In the genomic region with DNA sequence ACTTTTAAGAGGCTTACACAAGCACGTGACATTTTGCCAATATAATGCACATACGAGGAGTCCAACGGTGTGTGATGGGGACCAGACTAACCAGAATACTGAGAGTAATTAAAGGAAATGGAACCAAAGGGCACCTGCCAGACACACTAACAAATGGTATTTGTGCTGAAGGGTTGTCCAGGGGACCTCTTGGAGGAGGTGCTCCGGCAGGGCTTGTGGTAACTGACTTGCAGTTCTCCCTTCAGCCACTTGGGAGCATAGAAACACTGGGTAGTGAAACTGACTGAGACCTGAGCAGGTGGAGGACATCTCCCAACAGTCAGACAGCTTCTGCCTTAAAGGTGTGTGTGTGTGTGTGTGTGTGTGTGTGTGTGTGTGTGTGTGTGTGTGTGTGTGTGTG, we compare ENCODE assay signal across 9 mouse cellular contexts.
DNase-seq lines count a peak whose midpoint lies in the region; ATAC-seq and TF ChIP-seq lines count a peak whose summit lies in the region.
"Had no signal": no experiment of that assay in that cellular context is flagged by ENCODE, and none has a peak within 500 bp of the region (broad histone marks: within the 10 kb centered on the region; RNA-seq: fewer than 3 reads in every experiment).

No protein-coding gene starts in this region.

- TF ChIP-seq EP300 in MEL (IDR thresholded peaks at IDR 0.05; ENCODE audit: low read depth in 1 of 2, low read length in 2 of 2) = no peak

- no peak; a peak in 1 of 6 replicates for TF ChIP-seq CTCF in MEL (IDR thresholded peaks at IDR 0.05 in 2 of 3, conservative IDR thresholded peaks at IDR 0.05 in 1 of 3; ENCODE audit: control insufficient read depth in 1 of 3, insufficient read depth in 1 of 3, low read depth in 2 of 3, low read length in 3 of 3, poor library complexity in 1 of 3, severe bottlenecking in 1 of 3)
- peak; percentile 68 for TF ChIP-seq CTCF in forebrain, postnatal 0 days (IDR thresholded peaks at IDR 0.05; ENCODE audit: low read depth)

- 13% methylated on average over 4 of the region's 4 CpGs for WGBS in forebrain, postnatal 0 days
- 25% methylated on average over 4 of the region's 4 CpGs for WGBS in hindbrain, embryonic 11.5 days

- no peak for TF ChIP-seq POLR2A in MEL (IDR thresholded peaks at IDR 0.05; ENCODE audit: control insufficient read depth in 1 of 2, insufficient read depth in 1 of 2, low read depth in 1 of 2, low read length in 2 of 2, poor library complexity in 1 of 2)

- no peaks in the 10 kb centered on the region for H3K4me1 ChIP-seq in MEL (ENCODE audit: control insufficient read depth in 1 of 2, insufficient read depth in 2 of 2, low read length in 2 of 2)
- 0 out of 2 replicates have a peak, but pooled peaks cover 11% of the 10 kb centered on the region for H3K4me1 ChIP-seq in forebrain, postnatal 0 days (ENCODE audit: insufficient read depth)
- H3K4me1 ChIP-seq in hindbrain, embryonic 11.5 days (replicated peaks; ENCODE audit: control insufficient read depth, insufficient read depth, low read length) = 0 out of 2 replicates have a peak, but pooled peaks cover 6% of the 10 kb centered on the region

- ATAC-seq in forebrain, postnatal 0 days = peak; percentile 65
- peak; percentile 67 for ATAC-seq in hindbrain, embryonic 11.5 days (ENCODE audit: low FRiP score)

- no peaks in the 10 kb centered on the region for H3K79me2 ChIP-seq in MEL (ENCODE audit: control insufficient read depth, insufficient read depth, low read length, poor library complexity)

- H3K4me2 ChIP-seq in forebrain, postnatal 0 days (ENCODE audit: low read depth) = no peak overlapping the region
- peak overlapping the region; percentile 18; the same call in 1 of the 2 replicates for H3K4me2 ChIP-seq in hindbrain, embryonic 11.5 days (replicated peaks; ENCODE audit: low read depth, low read length)
- H3K4me2 ChIP-seq: limb, embryonic 15.5 days had no signal

- H3K27ac ChIP-seq in MEL (ENCODE audit: control insufficient read depth, low read depth, low read length) = no peak overlapping the region
- H3K27ac ChIP-seq in forebrain, postnatal 0 days (ENCODE audit: low read depth, low read length) = no peak overlapping the region
- H3K27ac ChIP-seq in hindbrain, embryonic 11.5 days (ENCODE audit: low read depth, low read length) = peak overlapping the region; percentile 67; the same call in 1 of the 2 replicates
- H3K27ac ChIP-seq: limb, embryonic 15.5 days had no signal

- DNase-seq in MEL (ENCODE audit: low read depth, low spot score) = peak; percentile 8
- DNase-seq in cerebellum, adult 11 months = peak; percentile 74
- DNase-seq in forebrain, postnatal 0 days = peak; percentile 45
- DNase-seq in hindbrain, embryonic 11.5 days (ENCODE audit: low spot score) = peak; percentile 73
- DNase-seq in layer of hippocampus, adult 9-11 months = peak; percentile 63
- DNase-seq in lung, postnatal 14 days = peak; percentile 81
- peak; percentile 80 for DNase-seq in retina, embryonic 14.5 days (ENCODE audit: low spot score)
- peak; percentile 29 to 70 for DNase-seq in urinary bladder, postnatal 4 days (ENCODE audit: low spot score in 2 of 2)

- H3K27me3 ChIP-seq in MEL (ENCODE audit: control insufficient read depth in 1 of 2, insufficient read depth in 2 of 2, low read length in 2 of 2) = no peaks in the 10 kb centered on the region
- no peaks in the 10 kb centered on the region for H3K27me3 ChIP-seq in forebrain, postnatal 0 days (ENCODE audit: insufficient read depth, low read length)
- no peaks in the 10 kb centered on the region for H3K27me3 ChIP-seq in hindbrain, embryonic 11.5 days (ENCODE audit: control insufficient read depth, insufficient read depth, low read length)
- H3K27me3 ChIP-seq: limb, embryonic 15.5 days had no signal

- no peaks in the 10 kb centered on the region for H3K36me3 ChIP-seq in MEL (ENCODE audit: control insufficient read depth in 1 of 2, insufficient read depth in 2 of 2, low read length in 2 of 2)
- no peaks in the 10 kb centered on the region for H3K36me3 ChIP-seq in forebrain, postnatal 0 days (ENCODE audit: insufficient read depth)
- no peaks in the 10 kb centered on the region for H3K36me3 ChIP-seq in hindbrain, embryonic 11.5 days (ENCODE audit: control insufficient read depth, insufficient read depth, low read length)
- H3K36me3 ChIP-seq: limb, embryonic 15.5 days had no signal

- H3K9me3 ChIP-seq in MEL (replicated peaks; ENCODE audit: insufficient read depth, low read length) = no peaks in the 10 kb centered on the region
- H3K9me3 ChIP-seq in forebrain, postnatal 0 days (ENCODE audit: low read length) = no peaks in the 10 kb centered on the region
- no peaks in the 10 kb centered on the region for H3K9me3 ChIP-seq in hindbrain, embryonic 11.5 days (ENCODE audit: control insufficient read depth, low read length)
- H3K9me3 ChIP-seq: limb, embryonic 15.5 days had no signal

- H3K9ac ChIP-seq in MEL (ENCODE audit: control insufficient read depth, low read depth, low read length, poor library complexity, severe bottlenecking) = no peak overlapping the region
- H3K9ac ChIP-seq in forebrain, postnatal 0 days = no peak overlapping the region
- no peak overlapping the region for H3K9ac ChIP-seq in hindbrain, embryonic 11.5 days (ENCODE audit: low read depth, low read length)
- H3K9ac ChIP-seq: limb, embryonic 15.5 days had no signal

- H3K4me3 ChIP-seq in MEL (ENCODE audit: control insufficient read depth in 1 of 2, insufficient read depth in 1 of 2, low read depth in 2 of 2, low read length in 2 of 2) = no peak overlapping the region
- H3K4me3 ChIP-seq in forebrain, postnatal 0 days (ENCODE audit: low read depth, low read length) = no peak overlapping the region
- H3K4me3 ChIP-seq in hindbrain, embryonic 11.5 days (ENCODE audit: low read depth, low read length) = no peak overlapping the region
- H3K4me3 ChIP-seq: limb, embryonic 15.5 days had no signal

- no peak; the same call in 1 of the 2 replicates for TF ChIP-seq RAD21 in MEL (IDR thresholded peaks at IDR 0.05; ENCODE audit: low read depth, low read length)

TF ChIP-seq in MEL, 35 proteins besides CTCF, POLR2A, EP300 and RAD21:
- TF ChIP-seq TAL1 (IDR thresholded peaks at IDR 0.05; ENCODE audit: low read length) (no peak), MEF2A (IDR thresholded peaks at IDR 0.05; ENCODE audit: extremely low read depth, insufficient replicate concordance, low read depth, low read length, poor library complexity, severe bottlenecking) (no peak), E2F4 (IDR thresholded peaks at IDR 0.05; ENCODE audit: borderline replicate concordance, low read depth, low read length) (no peak), JUND (IDR thresholded peaks at IDR 0.05; ENCODE audit: low read depth, low read length) (no peak), NRF1 (IDR thresholded peaks at IDR 0.05; ENCODE audit: insufficient read depth, low read depth, low read length, poor library complexity, severe bottlenecking) (no peak), MAFK (IDR thresholded peaks at IDR 0.05; ENCODE audit: borderline replicate concordance, low read depth, low read length) (no peak), SMC3 (IDR thresholded peaks at IDR 0.05; ENCODE audit: low read depth, low read length) (no peak), RCOR1 (IDR thresholded peaks at IDR 0.05; ENCODE audit: low read depth, low read length) (no peak), CHD1 (IDR thresholded peaks at IDR 0.05; ENCODE audit: low read depth, low read length) (no peak), POLR2AphosphoS5 (IDR thresholded peaks at IDR 0.05; ENCODE audit: borderline replicate concordance, low read depth, low read length) (no peak), USF1 (IDR thresholded peaks at IDR 0.05; ENCODE audit: low read depth, low read length) (no peak), UBTF (IDR thresholded peaks at IDR 0.05; ENCODE audit: borderline replicate concordance, insufficient read depth, low read depth, low read length) (no peak), USF2 (IDR thresholded peaks at IDR 0.05; ENCODE audit: borderline replicate concordance in 1 of 2, insufficient read depth in 1 of 2, low read depth in 1 of 2, low read length in 2 of 2) (no peak), TBP (IDR thresholded peaks at IDR 0.05; ENCODE audit: low read depth, low read length) (no peak), MAX (IDR thresholded peaks at IDR 0.05; ENCODE audit: low read length) (no peak)

Comparison
In these comparisons a context has a peak if more than half of its experiments do, and no peak if none do; other contexts are left out.
1. DNase-seq: peak in every context shown above with its lines; median percentile 81 in lung, postnatal 14 days; 80 in retina, embryonic 14.5 days; 74 in cerebellum, adult 11 months; 73 in hindbrain, embryonic 11.5 days; 63 in layer of hippocampus, adult 9-11 months; 50 in urinary bladder, postnatal 4 days; 45 in forebrain, postnatal 0 days; 8 in MEL.